Mouse (Mus musculus): ENCODE data around the gene Ccl4.

Gene Ccl4

GRCm38 (mm10) chr11:83675665-83676064, 13.3 kb downstream of the Ccl4 start:
- peak; percentile 52; the same call in 1 of the 2 replicates for ATAC-seq (ENCODE audit: low TSS enrichment)

DNA sequence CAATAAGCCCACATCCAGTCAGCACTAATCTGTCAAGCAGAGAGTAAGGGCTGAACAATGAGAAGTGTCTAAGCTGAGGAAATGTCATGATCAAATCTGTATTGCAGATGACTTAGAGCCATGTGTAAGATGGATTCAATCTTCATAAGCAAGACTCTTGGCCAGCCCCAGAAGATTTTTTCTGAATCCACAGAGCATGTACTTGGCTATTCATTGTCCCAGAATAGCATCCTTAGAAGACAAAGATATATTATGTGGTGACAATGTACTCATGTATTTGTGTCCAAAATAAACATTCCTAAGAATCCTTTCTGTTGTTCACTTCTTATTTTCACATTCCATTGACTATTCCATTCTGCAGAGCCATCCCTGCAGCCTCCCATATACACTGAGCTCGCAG, 27.5 kb downstream of the Ccl4 start:
- ATAC-seq (ENCODE audit: low TSS enrichment): no peak

GRCm38 (mm10) chr11:83692008-83692407, 29.6 kb downstream of the Ccl4 start:
- no peak for ATAC-seq (ENCODE audit: low TSS enrichment)

GRCm38 (mm10) chr11:83703705-83704104, 41.3 kb downstream of the Ccl4 start, which contains the start of gene Wfdc17:
Gene Wfdc17 (plus strand): TSS chr11:83703991.
- ATAC-seq (ENCODE audit: low TSS enrichment): no peak

DNA sequence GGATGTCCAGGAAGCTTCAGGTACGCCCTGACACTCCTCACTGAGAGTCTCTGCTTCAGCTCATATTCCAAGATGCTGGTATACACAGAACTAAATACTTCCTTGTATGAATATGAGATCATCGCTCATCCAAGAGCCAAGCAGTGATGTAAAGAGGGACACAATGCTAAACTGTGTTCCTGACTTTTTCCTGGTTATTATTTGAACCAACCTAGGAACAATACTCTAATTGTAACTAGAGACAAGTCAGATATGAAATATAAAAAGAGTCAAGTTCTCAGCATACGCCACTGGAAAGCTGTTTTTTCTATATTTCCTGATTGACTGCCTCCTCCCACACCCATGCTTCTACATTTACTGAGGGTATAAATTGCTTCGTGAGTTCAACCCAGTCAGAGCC, 46.3 kb downstream of the Ccl4 start, which contains the start of gene Wfdc18:
Gene Wfdc18, plus strand, starts transcription at position 301 of the 400 bp plus-strand sequence.
- ATAC-seq (ENCODE audit: low TSS enrichment): no peak

DNA sequence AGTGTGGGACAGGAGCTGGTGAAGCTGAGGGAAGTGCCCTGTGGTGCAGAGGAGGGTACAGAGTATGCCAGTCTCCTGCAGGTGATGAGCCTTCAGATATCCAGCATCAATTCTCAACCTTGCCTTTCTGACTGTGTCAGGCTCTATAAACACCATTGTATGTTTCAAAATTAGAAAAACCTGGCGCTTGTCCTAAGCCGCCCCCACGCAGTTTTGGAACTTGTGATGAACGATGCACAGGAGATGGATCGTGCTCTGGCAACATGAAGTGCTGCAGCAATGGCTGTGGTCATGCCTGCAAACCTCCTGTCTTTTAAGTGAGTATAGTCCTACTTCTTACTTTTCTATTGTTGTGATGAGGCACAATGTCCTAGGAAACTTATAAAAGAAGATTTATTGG, 47.3 kb downstream of the Ccl4 start:
- ATAC-seq (ENCODE audit: low TSS enrichment): peak; percentile 55

GRCm38 (mm10) chr11:83712671-83713070, 50.3 kb downstream of the Ccl4 start:
- ATAC-seq (ENCODE audit: low TSS enrichment): no peak

DNA sequence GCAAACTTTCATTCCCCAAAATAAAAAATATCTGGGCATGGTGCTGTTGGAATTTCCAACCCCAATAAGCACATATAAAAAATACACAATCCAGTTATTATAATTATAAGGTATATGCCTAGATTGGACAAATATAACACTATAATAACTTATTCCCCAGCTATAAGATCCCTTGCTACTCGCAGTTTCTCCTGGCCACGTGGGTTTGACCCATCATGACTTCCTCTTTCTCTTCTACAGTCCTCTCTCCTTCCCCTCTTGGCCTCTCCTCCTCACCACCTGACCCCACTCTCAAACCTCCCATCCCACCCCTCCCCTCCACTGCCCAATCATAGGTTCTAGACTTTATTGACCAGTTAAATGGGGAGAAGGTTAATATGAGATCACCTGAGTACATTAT, 51.5 kb downstream of the Ccl4 start:
- ATAC-seq (ENCODE audit: low TSS enrichment): no peak

All from frontal cortex, adult (tissue).